ENCODE assay signal across 11 mouse cellular contexts in the genomic region with DNA sequence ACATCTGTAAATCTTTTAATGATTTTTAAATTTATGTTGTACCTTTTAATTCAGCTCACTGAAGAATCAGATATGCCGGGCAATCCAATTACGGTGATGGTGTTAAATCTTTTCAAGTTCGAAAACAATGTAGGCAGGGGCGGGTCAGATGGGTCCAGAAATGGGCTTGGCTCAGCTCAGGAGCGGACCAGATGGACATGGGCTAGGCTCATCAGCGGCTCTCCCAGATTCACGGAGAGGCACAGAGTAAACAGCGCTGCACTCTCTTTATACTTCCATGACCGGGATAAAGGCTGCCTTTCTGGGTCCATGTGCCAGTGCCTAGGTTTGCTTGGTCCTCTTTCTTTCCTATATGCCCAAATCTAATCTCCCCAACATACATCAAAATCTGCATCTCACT.
A peak's percentile ranks its signal among the peaks of the same experiment; 100 is the strongest.
DNase-seq lines count a peak whose midpoint lies in the region.
"Had no signal": no experiment of that assay in that cellular context is flagged by ENCODE, and none has a peak within 500 bp of the region (broad histone marks: within the 10 kb centered on the region; RNA-seq: fewer than 3 reads in every experiment).

No protein-coding gene starts in this region.

- peak; percentile 26 for DNase-seq in cerebellum, adult 11 months
- DNase-seq in cerebellum, postnatal 4 days (ENCODE audit: low spot score in 2 of 2), result no peak
- peak; percentile 42 to 59 for DNase-seq in cerebellum, adult 18-20 months
- peak; percentile 69 to 72 for DNase-seq in cerebellum, postnatal 10 days
- no peak for DNase-seq in embryo, embryonic 10 days (ENCODE audit: low spot score)
- no peak for DNase-seq in Muller cell, postnatal 12 days (ENCODE audit: inconsistent ontology term)
- DNase-seq in frontal cortex, postnatal 36 days (ENCODE audit: low spot score in 2 of 2), result no peak
- DNase-seq: adrenal gland, postnatal 14 days; gastrocnemius, postnatal 14 days; heart, adult 2 months; kidney, adult 8-10 months had no signal

Comparison
In these comparisons a context has a peak if more than half of its experiments do, and no peak if none do; other contexts are left out.
1. DNase-seq: peak in cerebellum, adult 11 months (single experiment), cerebellum, adult 18-20 months (2 of 2) and cerebellum, postnatal 10 days (2 of 2); none in cerebellum, postnatal 4 days (0 of 2), embryo, embryonic 10 days (single experiment), Muller cell, postnatal 12 days (single experiment) and frontal cortex, postnatal 36 days (0 of 2).